Comparison of ENCODE assay signal across 8 mouse cellular contexts in the genomic region with DNA sequence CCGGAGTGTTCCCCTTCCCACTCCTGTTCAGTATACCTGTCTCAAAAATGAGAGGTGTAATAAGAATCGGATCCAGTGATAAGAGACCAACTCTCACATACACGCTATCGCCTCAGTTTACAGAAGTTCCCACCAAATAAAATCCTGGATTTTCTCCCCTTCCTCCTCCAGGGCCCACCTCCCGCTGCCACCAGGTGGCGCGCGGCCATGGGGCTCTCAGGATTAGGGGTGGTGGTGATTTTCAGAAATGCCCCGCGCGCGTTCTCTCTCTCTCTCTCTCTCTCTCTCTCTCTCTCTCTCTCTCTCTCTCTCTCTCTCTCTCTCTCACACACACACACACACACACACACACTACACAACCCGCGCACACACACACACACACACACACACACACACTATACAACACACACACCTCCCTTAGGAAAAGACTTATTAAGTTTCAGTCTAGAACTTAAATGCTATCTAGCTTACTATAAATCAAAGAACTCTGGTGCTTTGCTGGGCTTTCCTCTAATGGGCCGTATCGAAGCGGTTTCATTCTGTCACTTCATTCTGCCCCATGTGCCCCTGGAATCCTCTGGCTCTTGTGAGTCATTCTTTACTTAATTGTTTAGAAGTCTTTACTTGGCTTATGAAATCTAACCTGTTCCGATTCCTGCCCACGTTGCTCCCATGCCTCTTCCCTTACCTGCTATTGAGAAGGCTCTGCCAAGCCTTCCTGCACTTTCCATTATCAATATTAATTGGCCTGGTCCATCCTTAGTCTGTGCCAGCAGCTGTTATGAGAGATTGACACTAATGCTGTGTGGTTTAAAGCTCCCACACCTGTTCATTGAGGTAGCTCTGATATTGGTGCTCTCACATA. TPM values are rescaled to one million over a fixed set of nuclear protein-coding genes. Genes with fewer than 3 reads are reported as not detected.
DNase-seq lines count a peak whose midpoint lies in the region; ATAC-seq and TF ChIP-seq lines count a peak whose summit lies in the region.

A gene (minus strand): TSS at position 574 of the 865 bp plus-strand sequence.

- peak; percentile 92 for TF ChIP-seq CTCF in intestine, postnatal 0 days (IDR thresholded peaks at IDR 0.05; ENCODE audit: low read depth)
- TF ChIP-seq CTCF in liver, adult 2 months (IDR thresholded peaks at IDR 0.05; ENCODE audit: low read depth, low read length) = peak; percentile 87
- TF ChIP-seq CTCF in midbrain, postnatal 0 days (IDR thresholded peaks at IDR 0.05) = peak; percentile 89

- H3K27me3 ChIP-seq in intestine, postnatal 0 days (replicated peaks; ENCODE audit: control insufficient read depth, insufficient read depth, low read length) = no peaks in the 10 kb centered on the region
- H3K27me3 ChIP-seq in liver, adult 2 months (ENCODE audit: control insufficient read depth, insufficient read depth, low read length) = no peaks in the 10 kb centered on the region
- peaks cover 12% of the 10 kb centered on the region; the same call in 1 of the 2 replicates for H3K27me3 ChIP-seq in midbrain, postnatal 0 days (ENCODE audit: insufficient read depth, low read length)
- H3K27me3 ChIP-seq in splenic B cell, adult 2 months (ENCODE audit: control insufficient read depth, insufficient read depth, low read length, poor library complexity, severe bottlenecking) = peaks cover 5% of the 10 kb centered on the region; the same call in 1 of the 2 replicates

- WGBS in intestine, postnatal 0 days = 5% methylated on average over 19 of the region's 19 CpGs
- 2% methylated on average over 19 of the region's 19 CpGs for WGBS in liver, adult 2 months
- 8% methylated on average over 17 of the region's 19 CpGs for WGBS in midbrain, postnatal 0 days

- H3K79me2 ChIP-seq in liver, adult 2 months (ENCODE audit: control insufficient read depth, insufficient read depth, low read length) = no peaks in the 10 kb centered on the region; the same call in 1 of the 2 replicates

- H3K4me2 ChIP-seq in intestine, postnatal 0 days (replicated peaks; ENCODE audit: low read depth) = peak within 1 kb of the TSS; percentile 77
- H3K4me2 ChIP-seq in midbrain, postnatal 0 days (ENCODE audit: low read depth, low read length, poor library complexity, severe bottlenecking) = peak within 1 kb of the TSS; percentile 100

- H3K9ac ChIP-seq in intestine, postnatal 0 days (ENCODE audit: low read depth, low read length) = peak within 1 kb of the TSS; percentile 72
- H3K9ac ChIP-seq in liver, adult 2 months (ENCODE audit: low read depth, low read length) = peak within 1 kb of the TSS; percentile 29
- H3K9ac ChIP-seq in midbrain, postnatal 0 days (replicated peaks; ENCODE audit: low read length, poor library complexity, severe bottlenecking) = no peak within 1 kb of the TSS

- DNase-seq in 3T3-L1 (ENCODE audit: low read depth, low spot score) (peak; percentile 89), ZHBTc4 (ENCODE audit: low read depth, low spot score) (peak; percentile 85)
- DNase-seq in embryo, embryonic 10 days (ENCODE audit: low spot score) = peak; percentile 83
- peak; percentile 59 for DNase-seq in gastrocnemius, postnatal 25 days
- peak; percentile 39 for DNase-seq in liver, adult 2 months (ENCODE audit: extremely low read depth, low read depth, low spot score)
- peak; percentile 80 for DNase-seq in midbrain, postnatal 0 days (ENCODE audit: low spot score)
- DNase-seq in splenic B cell, adult 2 months (ENCODE audit: low read depth, low spot score) = peak; percentile 76

- H3K27ac ChIP-seq in intestine, postnatal 0 days (ENCODE audit: low read depth, low read length) = no peak within 1 kb of the TSS
- H3K27ac ChIP-seq in liver, adult 2 months (replicated peaks; ENCODE audit: insufficient read depth, low read depth, low read length) = no peak within 1 kb of the TSS
- H3K27ac ChIP-seq in midbrain, postnatal 0 days (ENCODE audit: low read depth, low read length) = no peak within 1 kb of the TSS

- H3K9me3 ChIP-seq in intestine, postnatal 0 days (ENCODE audit: control insufficient read depth) = no peaks in the 10 kb centered on the region
- H3K9me3 ChIP-seq in midbrain, postnatal 0 days (ENCODE audit: low read length) = no peaks in the 10 kb centered on the region

- H3K4me1 ChIP-seq in intestine, postnatal 0 days (replicated peaks; ENCODE audit: control insufficient read depth, insufficient read depth, low read length) = no peaks in the 10 kb centered on the region; the same call in 1 of the 2 replicates
- peaks cover 5% of the 10 kb centered on the region; the same call in 1 of the 2 replicates for H3K4me1 ChIP-seq in liver, adult 2 months (ENCODE audit: control insufficient read depth, insufficient read depth, low read length)
- peaks cover 9% of the 10 kb centered on the region; the same call in 1 of the 2 replicates for H3K4me1 ChIP-seq in midbrain, postnatal 0 days (ENCODE audit: insufficient read depth, low read length)

- no peak for TF ChIP-seq POLR2A in liver, adult 2 months (IDR thresholded peaks at IDR 0.05; ENCODE audit: extremely low read depth, insufficient read depth, low read length)

- ATAC-seq in intestine, postnatal 0 days = peak; percentile 37
- peak; percentile 49; the same call in 1 of the 2 replicates for ATAC-seq in midbrain, postnatal 0 days (ENCODE audit: low FRiP score)

- peak within 1 kb of the TSS; percentile 92 for H3K4me3 ChIP-seq in intestine, postnatal 0 days (ENCODE audit: low read depth, low read length)
- H3K4me3 ChIP-seq in liver, adult 2 months (ENCODE audit: insufficient read depth, low read depth, low read length) = peak within 1 kb of the TSS; percentile 46
- peak within 1 kb of the TSS; percentile 84 for H3K4me3 ChIP-seq in midbrain, postnatal 0 days (ENCODE audit: low read depth, low read length)

- H3K36me3 ChIP-seq in intestine, postnatal 0 days (ENCODE audit: control insufficient read depth, insufficient read depth) = no peaks in the 10 kb centered on the region
- H3K36me3 ChIP-seq in liver, adult 2 months (ENCODE audit: control insufficient read depth, insufficient read depth, low read length) = no peaks in the 10 kb centered on the region
- no peaks in the 10 kb centered on the region for H3K36me3 ChIP-seq in midbrain, postnatal 0 days (ENCODE audit: insufficient read depth, low read length)
- H3K36me3 ChIP-seq in splenic B cell, adult 2 months (ENCODE audit: control insufficient read depth, insufficient read depth, low read length, poor library complexity, severe bottlenecking) = no peaks in the 10 kb centered on the region

RNA-seq across cellular contexts. Expression of the gene that starts here (rescaled TPM):
- 1 to 10 TPM; 3.0 to 3.7 TPM for total RNA-seq in gastrocnemius, postnatal 25 days (2021)
- 1.6 and 1.7 TPM in 2 replicates for polyA plus RNA-seq in intestine, postnatal 0 days (2015; fragmentation: Nextera tagmentation; extraction: Ambion mirVana)
- total RNA-seq in liver, adult 2 months (2014; rRNA removed) = 14.8 and 21.1 TPM in 2 replicates
- polyA plus RNA-seq in liver, adult 2 months (2012; rRNA removed) = 5.9 and 7.6 TPM in 2 replicates
- 4.9 and 11.5 TPM in 2 replicates for total RNA-seq in midbrain, postnatal 0 days (2014; rRNA removed)
- 0.93 and 0.98 TPM in 2 replicates for polyA plus RNA-seq in midbrain, postnatal 0 days (2015; fragmentation: Nextera tagmentation; extraction: Ambion mirVana)

Comparison
In these comparisons a context has a peak if more than half of its experiments do, and no peak if none do; other contexts are left out.
1. DNase-seq: peak in every context shown above with its lines; median percentile 89 in 3T3-L1; 85 in ZHBTc4; 83 in embryo, embryonic 10 days; 80 in midbrain, postnatal 0 days; 76 in splenic B cell, adult 2 months; 59 in gastrocnemius, postnatal 25 days; 39 in liver, adult 2 months.